Mouse (Mus musculus): Measurements from ENCODE around the gene Gabre. TPM values are rescaled to one million over a fixed set of nuclear protein-coding genes. Genes with fewer than 3 reads are reported as not detected.

Gabre gene
- 0.07 and 0.18 TPM in 2 replicates for total RNA-seq (2014; rRNA removed)
- 0.04 TPM in 2 replicates for polyA plus RNA-seq (2012; rRNA removed)

DNA sequence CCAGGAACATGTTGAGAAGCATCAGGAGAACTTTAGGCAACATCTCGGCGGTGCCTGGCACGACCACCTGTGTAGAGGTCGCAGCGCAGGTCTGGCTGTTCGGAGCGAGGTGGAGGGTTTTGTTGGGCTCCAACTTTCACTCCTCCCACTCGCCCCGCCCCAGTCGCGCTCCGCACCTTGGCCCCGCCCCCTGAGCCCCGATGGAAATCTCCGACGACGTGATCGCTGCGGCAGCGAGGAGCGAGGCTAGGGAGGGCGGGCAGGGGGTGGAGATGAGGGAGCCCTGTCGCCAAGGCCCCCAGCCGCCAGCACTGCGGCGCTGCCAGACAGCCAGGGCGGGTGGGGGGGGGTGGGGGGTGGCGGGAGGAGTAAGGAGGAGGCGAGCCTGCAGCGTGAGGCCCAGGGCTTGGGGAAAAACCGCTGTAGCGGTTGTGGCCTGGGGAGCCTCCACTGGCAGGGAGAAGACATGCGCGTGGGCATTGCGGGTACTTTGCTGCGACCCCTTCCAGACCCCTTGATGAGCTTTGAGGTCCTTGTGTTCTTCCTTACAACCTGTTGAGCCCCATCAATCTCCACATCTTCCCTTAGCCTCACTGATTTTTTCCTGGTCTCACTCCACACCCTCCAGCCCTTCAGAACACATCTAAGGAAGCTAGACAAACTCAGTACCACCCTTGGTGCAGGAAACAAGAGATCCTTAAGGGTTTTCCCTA, at the start of gene Gabre:
TSS of gene Gabre (minus strand) at position 145 of the 713 bp plus-strand sequence.
- Histone ChIP-seq H3K79me2 (ENCODE audit: control insufficient read depth, insufficient read depth, low read length) (no peaks in the 10 kb centered on the region), H3K4me1 (ENCODE audit: control insufficient read depth, insufficient read depth, low read length) (no peaks in the 10 kb centered on the region), H3K36me3 (ENCODE audit: control insufficient read depth, insufficient read depth, low read length) (no peaks in the 10 kb centered on the region), H3K27ac (replicated peaks; ENCODE audit: insufficient read depth, low read depth, low read length) (no peak within 1 kb of the TSS), H3K4me3 (ENCODE audit: insufficient read depth, low read depth, low read length) (peak within 1 kb of the TSS; percentile 43), H3K9ac (ENCODE audit: low read depth, low read length) (no peak within 1 kb of the TSS), H3K27me3 (ENCODE audit: control insufficient read depth, insufficient read depth, low read length) (no peaks in the 10 kb centered on the region)
- 4% methylated on average over 21 of the region's 36 CpGs for WGBS
- no peak for DNase-seq (ENCODE audit: extremely low read depth, low read depth, low spot score)
- no peak for TF ChIP-seq POLR2A (IDR thresholded peaks at IDR 0.05; ENCODE audit: extremely low read depth, insufficient read depth, low read length)
- TF ChIP-seq CTCF (IDR thresholded peaks at IDR 0.05; ENCODE audit: low read depth, low read length) = no peak

DNA sequence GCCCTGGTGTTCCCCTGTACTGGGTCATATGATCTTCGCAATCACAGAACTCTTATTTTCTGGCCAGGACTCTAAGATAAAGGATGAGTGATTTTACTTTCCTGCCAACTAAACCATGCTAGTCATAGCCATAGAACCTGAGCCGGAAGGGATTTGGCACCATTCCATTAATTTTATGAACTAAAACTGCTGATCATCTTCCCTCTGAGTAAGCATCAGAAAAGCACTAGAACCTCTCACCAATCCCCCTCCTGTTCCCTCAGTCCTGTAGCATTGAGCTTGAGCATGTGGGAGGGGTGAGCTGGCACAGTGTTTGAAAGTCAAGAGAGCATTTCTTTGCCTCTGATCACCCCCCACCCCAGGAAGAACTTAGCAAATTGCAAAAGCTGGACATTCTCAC, 23.2 kb upstream of the Gabre start:
- H3K4me3 ChIP-seq (ENCODE audit: insufficient read depth, low read depth, low read length) = no peak overlapping the region
- no peaks in the 10 kb centered on the region for H3K79me2 ChIP-seq (ENCODE audit: control insufficient read depth, insufficient read depth, low read length)
- no peak overlapping the region for H3K27ac ChIP-seq (replicated peaks; ENCODE audit: insufficient read depth, low read depth, low read length)
- no peaks in the 10 kb centered on the region for H3K4me1 ChIP-seq (ENCODE audit: control insufficient read depth, insufficient read depth, low read length)
- H3K9ac ChIP-seq (ENCODE audit: low read depth, low read length) = no peak overlapping the region
- 74% methylated on average over 2 of the region's 2 CpGs for WGBS
- TF ChIP-seq CTCF (IDR thresholded peaks at IDR 0.05; ENCODE audit: low read depth, low read length) (no peak), POLR2A (IDR thresholded peaks at IDR 0.05; ENCODE audit: extremely low read depth, insufficient read depth, low read length) (no peak)
- H3K27me3 ChIP-seq (ENCODE audit: control insufficient read depth, insufficient read depth, low read length) = no peaks in the 10 kb centered on the region
- no peak for DNase-seq (ENCODE audit: extremely low read depth, low read depth, low spot score)
- H3K36me3 ChIP-seq (ENCODE audit: control insufficient read depth, insufficient read depth, low read length) = no peaks in the 10 kb centered on the region

GRCm38 (mm10) chrX:72275372-72275663, 715 bp upstream of the Gabre start:
- no peaks in the 10 kb centered on the region for H3K27me3 ChIP-seq (ENCODE audit: control insufficient read depth, insufficient read depth, low read length)
- no peaks in the 10 kb centered on the region for H3K4me1 ChIP-seq (ENCODE audit: control insufficient read depth, insufficient read depth, low read length)
- H3K79me2 ChIP-seq (ENCODE audit: control insufficient read depth, insufficient read depth, low read length) = no peaks in the 10 kb centered on the region
- no peak overlapping the region for H3K4me3 ChIP-seq (ENCODE audit: insufficient read depth, low read depth, low read length)
- H3K27ac ChIP-seq (replicated peaks; ENCODE audit: insufficient read depth, low read depth, low read length) = no peak overlapping the region
- 75% methylated on average over 1 of the region's 1 CpGs for WGBS
- TF ChIP-seq CTCF (IDR thresholded peaks at IDR 0.05; ENCODE audit: low read depth, low read length) (no peak), POLR2A (IDR thresholded peaks at IDR 0.05; ENCODE audit: extremely low read depth, insufficient read depth, low read length) (no peak)
- DNase-seq (ENCODE audit: extremely low read depth, low read depth, low spot score) = no peak
- H3K9ac ChIP-seq (ENCODE audit: low read depth, low read length) = no peak overlapping the region
- no peaks in the 10 kb centered on the region for H3K36me3 ChIP-seq (ENCODE audit: control insufficient read depth, insufficient read depth, low read length)

DNA sequence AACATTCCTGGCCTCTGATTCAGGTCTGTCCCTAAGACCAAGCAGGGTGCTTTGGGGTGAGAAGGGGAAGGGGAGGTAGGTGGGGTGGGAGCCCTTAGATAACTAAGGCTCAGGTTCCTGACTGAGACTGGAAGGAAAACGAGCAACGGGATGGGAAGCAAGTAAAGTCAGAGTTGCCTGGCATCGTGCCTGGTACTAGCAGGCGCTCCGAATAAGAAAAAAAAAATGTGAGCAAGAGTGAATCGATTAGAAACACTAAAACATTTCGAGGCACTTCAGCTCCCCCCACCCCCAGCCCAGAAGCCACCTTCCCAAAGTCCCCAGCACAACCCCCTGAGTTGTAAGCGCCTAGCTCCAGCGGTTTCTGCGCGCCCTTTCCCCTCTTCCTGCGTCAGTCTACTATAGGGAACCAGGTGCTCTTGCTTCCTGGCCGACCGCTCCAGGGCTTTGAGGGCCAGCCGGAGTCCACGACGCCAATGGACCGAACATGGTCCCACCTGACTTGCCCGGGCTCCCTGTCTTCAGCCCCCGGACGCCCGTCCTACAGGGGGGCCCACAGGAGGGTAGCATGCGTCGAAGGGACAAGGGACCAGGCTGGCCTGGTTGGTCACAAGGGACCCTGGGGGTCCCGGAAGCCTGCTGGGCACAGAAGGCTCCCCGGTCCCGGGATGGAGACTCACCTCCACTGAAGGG, 491 bp downstream of the Gabre start:
- no peaks in the 10 kb centered on the region for H3K4me1 ChIP-seq (ENCODE audit: control insufficient read depth, insufficient read depth, low read length)
- no peak for DNase-seq (ENCODE audit: extremely low read depth, low read depth, low spot score)

DNA sequence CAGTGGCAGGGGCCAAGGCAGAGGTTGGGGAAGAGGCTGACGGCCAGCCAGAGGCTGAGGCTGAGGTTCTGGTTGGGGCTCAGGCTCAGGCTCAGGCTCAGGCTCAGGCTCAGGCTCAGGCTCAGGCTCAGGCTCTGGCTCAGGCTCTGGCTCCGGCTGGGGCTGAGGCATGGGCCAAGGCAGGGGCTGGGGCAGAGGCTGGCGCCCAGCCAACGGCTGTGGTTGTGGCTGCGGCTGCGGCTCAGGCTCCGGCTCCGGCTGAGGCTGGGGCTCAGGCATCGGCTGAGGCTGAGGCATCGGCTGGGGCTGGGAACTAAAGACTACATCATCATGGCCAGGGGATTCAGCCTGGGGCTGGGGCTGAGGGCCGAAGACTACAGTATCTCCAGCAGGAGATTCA, 4.0 kb downstream of the Gabre start:
- 88% methylated on average over 11 of the region's 11 CpGs for WGBS
- no peak for DNase-seq (ENCODE audit: extremely low read depth, low read depth, low spot score)
- H3K27ac ChIP-seq (replicated peaks; ENCODE audit: insufficient read depth, low read depth, low read length) = no peak overlapping the region
- no peak for TF ChIP-seq CTCF (IDR thresholded peaks at IDR 0.05; ENCODE audit: low read depth, low read length)
- no peak for TF ChIP-seq POLR2A (IDR thresholded peaks at IDR 0.05; ENCODE audit: extremely low read depth, insufficient read depth, low read length)
- no peaks in the 10 kb centered on the region for H3K27me3 ChIP-seq (ENCODE audit: control insufficient read depth, insufficient read depth, low read length)
- H3K79me2 ChIP-seq (ENCODE audit: control insufficient read depth, insufficient read depth, low read length) = no peaks in the 10 kb centered on the region
- H3K36me3 ChIP-seq (ENCODE audit: control insufficient read depth, insufficient read depth, low read length) = no peaks in the 10 kb centered on the region
- H3K4me3 ChIP-seq (ENCODE audit: insufficient read depth, low read depth, low read length) = no peak overlapping the region
- no peak overlapping the region for H3K9ac ChIP-seq (ENCODE audit: low read depth, low read length)
- H3K4me1 ChIP-seq (ENCODE audit: control insufficient read depth, insufficient read depth, low read length) = no peaks in the 10 kb centered on the region

More for the DNA sequence above, 491 bp downstream of the Gabre start:
- no peaks in the 10 kb centered on the region for H3K27me3 ChIP-seq (ENCODE audit: control insufficient read depth, insufficient read depth, low read length)
- WGBS = 4% methylated on average over 27 of the region's 27 CpGs
- TF ChIP-seq CTCF (IDR thresholded peaks at IDR 0.05; ENCODE audit: low read depth, low read length) (no peak), POLR2A (IDR thresholded peaks at IDR 0.05; ENCODE audit: extremely low read depth, insufficient read depth, low read length) (no peak)
- no peaks in the 10 kb centered on the region for H3K36me3 ChIP-seq (ENCODE audit: control insufficient read depth, insufficient read depth, low read length)
- no peak overlapping the region for H3K9ac ChIP-seq (ENCODE audit: low read depth, low read length)
- H3K79me2 ChIP-seq (ENCODE audit: control insufficient read depth, insufficient read depth, low read length) = no peaks in the 10 kb centered on the region
- H3K4me3 ChIP-seq (ENCODE audit: insufficient read depth, low read depth, low read length) = peak overlapping the region; percentile 43
- H3K27ac ChIP-seq (replicated peaks; ENCODE audit: insufficient read depth, low read depth, low read length) = no peak overlapping the region

GRCm38 (mm10) chrX:72221717-72222116, 52.9 kb downstream of the Gabre start, which contains the start of gene Magea4:
Magea4 (plus strand) TSS chrX:72222017.
- H3K36me3 ChIP-seq (ENCODE audit: control insufficient read depth, insufficient read depth, low read length) = no peaks in the 10 kb centered on the region
- no peaks in the 10 kb centered on the region for H3K4me1 ChIP-seq (ENCODE audit: control insufficient read depth, insufficient read depth, low read length)
- H3K27ac ChIP-seq (replicated peaks; ENCODE audit: insufficient read depth, low read depth, low read length) = no peak within 1 kb of the TSS
- no peak for TF ChIP-seq POLR2A (IDR thresholded peaks at IDR 0.05; ENCODE audit: extremely low read depth, insufficient read depth, low read length)
- no peak for TF ChIP-seq CTCF (IDR thresholded peaks at IDR 0.05; ENCODE audit: low read depth, low read length)
- whole genome bisulfite sequencing = 83% methylated on average over 2 of the region's 2 CpGs
- DNase-seq (ENCODE audit: extremely low read depth, low read depth, low spot score) = no peak
- H3K27me3 ChIP-seq (ENCODE audit: control insufficient read depth, insufficient read depth, low read length) = no peaks in the 10 kb centered on the region
- H3K9ac ChIP-seq (ENCODE audit: low read depth, low read length) = no peak within 1 kb of the TSS
- no peaks in the 10 kb centered on the region for H3K79me2 ChIP-seq (ENCODE audit: control insufficient read depth, insufficient read depth, low read length)
- no peak within 1 kb of the TSS for H3K4me3 ChIP-seq (ENCODE audit: insufficient read depth, low read depth, low read length)

Other genes starting within 250 kb of the Gabre start
- gene Magea4, start 52.8 kb downstream of the Gabre start, total RNA-seq (2014; rRNA removed) = not detected in 2 replicates
- not detected in 2 replicates for gene Magea4, start 52.8 kb downstream of the Gabre start, polyA plus RNA-seq (2012; rRNA removed)
- gene Magea10, start 112.1 kb upstream of the Gabre start, total RNA-seq (2014; rRNA removed) = not detected in 2 replicates
- not detected in 2 replicates for gene Magea10, start 112.1 kb upstream of the Gabre start, polyA plus RNA-seq (2012; rRNA removed)